Mouse (Mus musculus) left cerebral cortex, adult 8-10 months (tissue): ENCODE measurements at regions not wholly inside any gene's neighbourhood (a gene's known extent, or its start where the extent isn't known, plus 50 kb on each side); places are given as distances from the start of the nearest gene placed in this dataset.

ENCODE experiments used
- DNase-seq, 2 experiments: peaks; one replicate each; pipeline ENCODE4 v3.0.0; 2022; ENCODE audit warnings: low spot score in 2 of 2

DNA sequence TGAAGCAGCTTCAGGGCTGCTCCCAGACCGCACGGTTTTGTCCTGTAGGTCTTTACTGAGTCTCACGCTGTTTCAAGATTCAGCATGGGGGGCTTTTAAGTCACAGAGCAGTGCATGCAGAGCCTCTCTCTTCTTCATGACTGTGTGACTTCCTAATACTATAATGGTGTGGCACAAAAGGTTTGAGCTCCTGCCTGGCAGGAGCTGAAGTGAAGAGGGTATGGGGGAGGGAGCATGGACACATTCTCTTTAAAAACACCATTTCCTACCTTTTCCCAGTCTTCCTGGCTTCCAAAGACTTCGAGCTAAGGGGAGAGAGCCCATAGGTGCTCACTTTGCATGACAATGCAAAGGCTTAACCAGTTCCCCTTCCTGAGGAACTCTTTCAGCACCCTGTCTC is 934.9 kb upstream of the Gm5150 start:
- no peak for DNase-seq

DNA sequence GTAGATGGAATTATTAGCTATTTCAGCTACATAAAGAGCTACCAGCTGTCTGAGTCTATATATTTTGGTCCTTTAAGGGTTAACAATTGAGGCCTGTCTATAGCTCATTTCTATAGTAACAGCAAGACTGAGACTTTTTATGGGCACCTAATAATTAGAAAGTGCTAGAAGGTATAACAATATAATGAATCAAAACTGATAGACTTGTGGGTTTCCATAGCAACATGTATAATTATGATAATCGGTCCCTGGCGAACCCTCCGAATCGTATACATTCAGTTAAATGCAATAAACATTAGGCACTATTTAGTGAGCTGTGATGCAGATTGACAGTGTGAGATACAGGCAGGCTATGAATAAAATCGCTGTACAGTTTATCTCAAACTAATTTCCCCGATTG is 933.3 kb upstream of the Gm5150 start:
- no peak for DNase-seq

DNA sequence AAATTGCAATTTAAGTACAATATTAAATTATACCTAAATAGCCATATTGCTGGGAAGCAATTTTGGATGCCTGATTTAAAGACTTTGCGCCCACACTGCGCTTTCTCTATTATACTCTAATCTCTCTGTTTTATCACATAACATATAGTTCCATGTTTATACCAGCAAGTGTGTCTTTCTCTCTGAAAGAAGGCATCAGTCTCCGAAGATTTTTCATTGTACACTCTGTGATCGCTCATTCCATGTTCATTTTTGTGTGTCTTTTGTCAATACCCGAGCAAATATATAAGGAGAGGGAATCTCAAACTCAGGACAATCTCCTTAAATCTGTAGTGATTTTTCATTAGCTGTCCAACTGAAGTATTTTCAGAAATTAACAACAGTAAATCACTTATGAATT is 932.9 kb upstream of the Gm5150 start:
- DNase-seq: no peak

DNA sequence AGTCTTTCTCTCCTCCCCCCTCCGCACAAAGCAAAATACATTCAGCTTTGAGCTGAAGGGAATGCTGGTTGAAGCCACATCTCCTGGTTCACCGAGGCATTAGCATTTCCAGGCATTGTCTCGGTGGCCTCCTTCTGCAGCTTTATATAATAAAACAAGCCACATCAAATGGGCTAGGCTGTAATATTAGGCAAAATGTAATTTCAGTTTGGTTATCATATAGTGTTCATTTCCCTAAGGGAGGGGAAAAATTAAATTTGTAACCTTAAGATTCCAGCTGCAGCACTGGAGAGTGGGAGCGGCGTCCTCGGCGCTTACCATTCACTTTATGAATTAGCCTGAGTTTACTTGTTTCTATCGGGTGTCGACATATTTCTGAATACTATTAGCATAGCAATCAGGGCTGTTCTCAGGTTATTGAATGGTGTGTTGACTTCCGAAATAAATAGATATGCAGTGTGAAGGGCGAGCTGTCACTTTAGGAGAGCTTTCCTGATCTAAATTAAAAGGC is 932.3 kb upstream of the Gm5150 start:
- DNase-seq: no peak

DNA sequence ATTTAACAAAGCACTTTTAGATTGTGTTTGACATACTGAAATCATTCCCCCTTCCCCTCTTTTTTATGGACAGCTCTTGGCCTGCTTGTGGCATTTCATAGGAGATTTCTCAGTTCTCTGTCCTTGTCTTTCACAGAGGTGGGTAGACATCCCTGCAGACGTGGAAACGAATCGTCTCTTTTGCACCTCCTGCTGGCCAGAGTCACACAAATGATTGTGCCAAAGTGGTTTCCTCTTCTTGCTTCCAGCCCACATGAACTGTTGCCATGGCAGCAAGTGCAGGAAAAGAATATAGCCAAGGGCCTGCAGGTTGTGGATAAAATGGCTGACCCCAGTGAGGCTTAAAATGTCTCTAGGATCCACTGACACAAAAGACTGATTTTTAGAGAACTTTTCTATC is 924.1 kb upstream of the Gm5150 start:
- peak in 1 of 2 experiments; percentile 66 for DNase-seq

DNA sequence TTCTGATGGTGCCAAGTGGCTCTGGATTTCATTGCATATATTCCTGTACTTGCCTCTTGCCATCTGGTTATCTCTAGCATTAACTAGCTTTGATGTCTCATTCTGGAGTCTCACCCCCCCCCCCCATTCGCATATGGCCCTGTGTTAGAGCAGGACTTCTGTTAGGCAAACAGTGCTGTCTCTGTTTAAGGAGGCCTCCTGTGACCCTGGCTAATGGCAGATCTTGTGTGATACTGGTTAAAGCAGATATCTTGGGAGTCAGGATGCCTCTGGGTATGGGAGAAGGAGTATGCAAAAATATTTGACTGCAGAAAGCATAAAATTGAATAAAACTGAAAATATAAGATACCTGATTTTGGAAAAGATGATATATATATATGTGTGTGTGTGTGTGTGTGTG is 923.6 kb upstream of the Gm5150 start:
- DNase-seq: no peak

DNA sequence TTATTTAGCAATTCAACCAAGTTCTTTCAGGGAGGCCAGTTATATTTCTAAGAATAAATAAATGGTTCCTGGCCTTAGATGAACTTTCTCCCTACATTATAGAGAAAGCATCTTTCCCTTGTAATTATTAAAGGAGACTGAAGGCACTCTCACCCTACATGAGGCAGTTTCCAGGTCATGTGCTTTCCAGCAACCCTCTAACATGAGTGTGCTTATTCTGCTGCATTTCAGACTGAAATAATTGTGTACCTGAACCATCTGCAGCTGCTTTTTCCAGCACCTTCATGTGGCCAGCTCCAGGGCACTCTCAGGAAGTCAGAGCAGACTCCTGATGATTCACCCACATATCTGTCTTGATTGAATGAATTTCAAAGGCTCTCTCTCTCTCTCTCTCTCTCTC is 917.8 kb upstream of the Gm5150 start:
- DNase-seq: no peak

DNA sequence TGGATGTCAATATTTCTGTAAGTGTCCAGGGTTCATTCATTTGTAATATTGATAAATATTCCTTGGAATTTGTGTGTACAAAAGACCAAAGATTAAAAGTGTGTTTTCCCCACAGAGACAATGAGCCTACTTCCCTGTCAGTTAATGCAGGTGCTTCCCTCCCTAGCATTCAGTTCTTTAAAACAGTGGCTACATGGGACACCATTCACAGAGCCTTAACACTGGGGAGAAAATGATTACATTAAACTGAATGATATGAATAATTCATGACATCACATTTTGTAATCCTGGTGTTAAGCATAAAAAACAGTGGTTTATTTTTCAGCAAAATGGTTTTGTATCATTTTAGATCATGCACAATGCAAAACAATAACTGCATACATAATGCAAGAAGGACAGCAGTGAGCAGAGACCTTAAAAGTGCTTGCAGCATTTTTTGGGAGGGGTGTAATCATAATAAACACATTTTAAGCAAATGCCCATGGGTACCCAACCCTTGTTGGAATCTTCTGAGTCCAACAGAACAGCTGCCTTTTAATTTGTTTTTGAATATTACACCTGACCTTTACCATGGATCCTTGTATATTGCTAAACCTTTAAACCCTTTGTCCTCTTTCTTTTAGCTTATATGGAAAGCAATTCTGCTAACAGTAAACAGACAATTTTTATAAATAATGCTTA is 917.1 kb upstream of the Gm5150 start:
- DNase-seq: no peak

DNA sequence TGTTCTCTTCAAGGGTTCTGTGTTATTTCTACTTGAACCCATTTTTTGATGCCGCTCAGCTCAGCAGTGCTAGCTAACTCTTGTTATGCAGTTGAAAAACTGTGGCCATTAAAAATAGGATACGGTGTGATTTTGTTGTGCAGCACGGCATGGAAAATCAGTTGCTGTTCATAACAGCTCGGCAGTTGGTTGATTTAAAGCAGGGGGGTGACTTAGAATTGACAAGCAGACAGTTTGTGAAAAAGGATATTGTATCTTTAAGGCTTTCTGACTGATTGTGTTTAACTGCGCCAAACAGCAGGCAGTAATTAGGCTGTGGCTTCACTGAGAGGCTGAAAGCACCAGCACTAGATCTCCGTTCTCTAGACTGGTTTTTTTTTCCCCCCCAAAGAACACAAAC is 915.1 kb upstream of the Gm5150 start:
- DNase-seq: peak in 1 of 2 experiments; percentile 12

DNA sequence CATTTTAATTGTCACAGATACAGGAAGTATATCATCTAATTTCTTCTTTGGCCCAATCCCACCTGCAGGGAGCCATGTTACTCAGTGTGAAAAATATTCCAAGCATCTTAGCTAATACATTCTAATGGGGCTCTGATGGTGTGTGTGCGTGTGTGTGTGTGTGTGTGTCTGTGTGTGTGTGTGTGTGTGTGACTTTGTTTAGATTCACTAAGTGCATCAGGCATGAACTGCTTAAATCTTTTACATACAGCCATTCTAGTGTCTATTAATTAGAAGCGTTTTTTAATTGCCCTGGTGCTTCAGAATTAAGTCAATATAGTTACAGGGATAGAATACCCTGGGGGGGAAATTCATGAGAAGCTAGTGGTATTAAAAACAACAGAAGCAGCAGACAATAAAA is 912.1 kb upstream of the Gm5150 start:
- DNase-seq: no peak

DNA sequence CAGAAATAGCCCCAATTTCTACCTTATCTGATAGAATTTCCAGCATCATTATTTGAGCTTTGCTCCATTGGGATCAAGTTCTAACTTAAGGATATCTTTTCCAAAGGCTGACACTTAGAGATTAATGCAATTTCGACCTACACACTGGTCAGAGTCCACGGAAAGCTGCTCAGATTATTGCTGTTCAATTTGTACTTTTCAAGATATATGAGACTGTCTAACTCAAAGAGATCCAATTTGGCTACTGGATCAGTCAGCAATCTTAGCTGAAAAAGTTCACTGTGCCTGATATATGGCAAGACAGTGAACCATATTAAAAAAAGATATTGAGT is 909.8 kb upstream of the Gm5150 start:
- DNase-seq: no peak

DNA sequence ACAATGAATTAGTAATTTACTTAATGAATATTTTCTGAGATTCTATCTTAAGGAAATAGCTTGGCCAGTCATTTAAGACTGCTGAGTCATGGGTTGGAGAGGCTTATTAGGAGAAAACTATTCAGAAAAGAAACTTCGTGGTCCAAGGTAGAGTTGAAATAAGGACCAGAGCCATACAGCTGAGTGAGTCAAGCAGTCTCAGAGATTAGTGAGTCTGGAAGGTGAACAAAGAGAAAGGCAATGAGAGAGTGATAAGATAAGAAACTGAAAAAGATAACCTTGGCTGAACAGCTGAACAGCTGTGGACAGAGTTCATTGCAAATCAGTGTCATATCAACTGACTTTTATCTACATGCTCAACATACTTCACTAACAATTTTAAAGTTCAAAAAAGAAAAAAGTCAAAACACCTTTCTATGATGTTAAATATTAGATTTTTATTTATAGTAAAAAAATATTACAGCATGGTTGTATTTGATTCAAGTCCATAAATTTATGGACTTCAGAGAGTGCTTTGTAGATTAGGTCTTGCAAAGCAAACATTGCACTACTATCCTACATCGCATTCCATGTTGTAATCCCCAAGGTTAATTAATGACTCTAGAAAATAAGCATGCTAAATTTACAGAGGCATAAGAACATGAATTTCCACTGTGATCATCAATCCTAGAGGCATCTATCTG is 909.3 kb upstream of the Gm5150 start:
- DNase-seq: no peak

DNA sequence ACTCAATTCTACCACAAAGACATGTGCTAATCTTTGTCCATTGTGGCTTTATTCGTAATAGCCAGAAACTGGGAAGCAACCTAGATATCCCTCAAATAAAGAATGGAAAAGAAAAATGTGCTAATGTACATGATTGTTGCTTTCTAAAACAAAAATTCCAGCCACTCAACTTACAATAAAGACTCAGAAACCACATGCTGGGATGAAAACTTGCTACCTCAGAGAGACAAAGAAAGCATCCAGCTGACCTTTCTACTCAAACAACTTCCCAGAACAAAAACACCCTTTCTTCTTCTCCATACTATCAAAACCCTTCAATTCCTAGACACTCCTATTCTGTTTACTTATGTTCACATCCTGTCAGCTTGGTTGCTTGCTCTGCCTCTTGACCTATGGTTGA is 881.9 kb upstream of the Gm5150 start:
- DNase-seq: no peak

DNA sequence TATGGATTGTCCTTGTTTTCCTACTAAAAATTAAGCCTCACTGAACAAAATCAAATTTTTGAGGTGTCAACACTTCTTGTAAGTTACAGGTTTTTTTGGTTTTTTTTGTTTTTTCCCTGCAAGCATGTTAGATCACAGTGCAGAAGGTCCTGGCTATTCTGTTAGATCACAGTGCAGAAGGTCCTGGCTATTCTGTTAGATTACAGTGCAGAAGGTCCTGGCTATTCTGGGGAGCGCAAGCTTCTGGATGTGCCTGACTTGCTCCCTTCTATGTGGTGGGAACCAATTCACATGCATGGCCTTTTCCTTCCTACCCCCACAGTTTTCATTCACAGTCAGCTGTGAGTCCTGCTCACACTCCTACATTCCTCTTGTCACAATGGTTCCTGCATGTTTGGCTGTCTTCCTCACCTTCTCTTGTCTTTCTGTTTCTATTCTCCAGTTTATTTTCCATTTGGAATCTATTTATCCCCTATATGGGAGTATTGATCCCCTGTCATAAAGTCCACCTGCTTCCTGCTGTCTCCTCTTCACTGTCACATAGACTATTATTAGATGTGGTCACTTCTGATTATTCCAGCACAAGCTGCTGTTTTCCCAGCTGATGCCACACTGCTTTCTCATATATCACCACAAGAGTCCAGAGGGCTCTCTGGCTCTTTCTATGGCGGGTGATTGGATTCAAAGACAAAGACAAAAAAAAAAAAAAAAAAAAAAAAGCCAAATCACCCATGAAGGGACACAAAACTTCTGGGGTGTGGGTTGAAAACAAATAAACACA is 866.3 kb upstream of the Gm5150 start:
- peak in 1 of 2 experiments; percentile 21 for DNase-seq

DNA sequence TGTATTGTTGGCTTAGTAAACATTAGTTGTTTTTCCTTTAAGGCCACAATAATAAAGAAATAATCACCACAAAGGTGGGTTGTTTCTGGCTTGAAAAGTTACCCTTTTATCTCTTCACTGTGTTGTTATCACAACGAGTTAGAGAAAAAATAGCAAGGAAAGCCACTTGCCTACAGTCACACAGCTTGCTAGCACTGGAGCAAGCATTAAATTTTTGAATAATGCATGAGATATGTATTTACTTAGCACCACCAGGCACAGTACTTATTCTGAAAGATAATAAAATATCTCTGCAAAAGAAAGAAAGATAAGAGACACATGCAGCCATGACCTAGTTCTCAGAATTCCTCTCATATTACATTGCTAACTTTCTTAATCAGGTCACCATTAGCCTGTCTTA is 853.8 kb upstream of the Gm5150 start:
- no peak for DNase-seq

DNA sequence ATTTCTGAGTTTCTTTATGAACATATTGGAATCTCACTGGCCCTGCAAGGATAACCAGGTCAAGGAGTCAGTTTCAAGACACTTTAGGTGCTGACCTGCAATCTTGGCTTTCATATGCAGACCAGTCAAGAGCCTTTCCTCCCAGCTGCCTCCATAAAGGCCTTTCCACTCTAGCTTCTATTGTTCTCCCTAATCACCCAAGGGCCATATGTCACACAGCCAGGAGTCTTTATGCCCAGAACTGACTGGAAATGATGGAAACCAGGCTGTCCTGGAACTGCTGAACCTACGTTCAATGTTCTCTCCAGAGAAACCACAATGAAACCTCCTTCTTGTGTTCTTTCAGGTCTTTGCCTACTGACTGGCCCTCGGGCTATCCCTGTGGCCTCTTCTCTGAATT is 852.7 kb upstream of the Gm5150 start:
- no peak for DNase-seq

DNA sequence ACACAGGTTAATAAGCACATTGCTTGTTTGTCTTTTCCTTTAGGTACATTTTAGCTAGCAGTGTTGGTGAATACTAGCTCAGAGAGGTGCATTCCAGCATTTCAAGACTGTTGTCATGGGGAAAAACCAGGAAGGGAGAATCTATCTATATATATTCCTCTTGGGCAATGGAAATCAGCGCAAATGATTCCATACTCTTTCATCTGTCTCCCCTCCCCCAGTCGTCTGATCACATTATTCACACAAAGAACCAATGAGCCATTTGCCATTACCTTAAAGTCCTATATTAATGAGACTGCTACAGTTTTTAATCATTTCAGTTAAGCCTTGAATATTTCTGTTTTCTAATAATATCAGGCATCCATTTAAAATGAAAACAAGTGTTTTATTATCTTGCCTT is 849.0 kb upstream of the Gm5150 start:
- no peak for DNase-seq

DNA sequence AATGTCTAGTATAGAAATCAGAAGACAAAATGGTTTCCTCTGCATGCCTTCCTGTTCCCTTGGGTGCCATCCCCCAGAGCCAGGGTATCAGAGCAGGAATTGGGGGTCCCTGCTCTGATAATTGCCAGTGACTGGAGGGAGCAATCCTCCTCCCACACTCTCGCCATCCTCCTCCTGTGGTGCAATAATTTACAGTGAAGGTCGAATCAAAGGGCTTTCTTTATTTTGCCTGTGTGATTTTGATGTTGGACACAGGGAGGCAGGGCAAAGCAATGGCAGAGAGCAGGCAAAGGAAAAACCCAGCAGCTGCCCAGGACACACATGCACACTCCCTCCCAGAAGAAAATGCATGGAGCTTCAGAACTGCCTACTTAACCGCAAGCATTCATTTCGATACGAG is 847.8 kb upstream of the Gm5150 start:
- no peak for DNase-seq

DNA sequence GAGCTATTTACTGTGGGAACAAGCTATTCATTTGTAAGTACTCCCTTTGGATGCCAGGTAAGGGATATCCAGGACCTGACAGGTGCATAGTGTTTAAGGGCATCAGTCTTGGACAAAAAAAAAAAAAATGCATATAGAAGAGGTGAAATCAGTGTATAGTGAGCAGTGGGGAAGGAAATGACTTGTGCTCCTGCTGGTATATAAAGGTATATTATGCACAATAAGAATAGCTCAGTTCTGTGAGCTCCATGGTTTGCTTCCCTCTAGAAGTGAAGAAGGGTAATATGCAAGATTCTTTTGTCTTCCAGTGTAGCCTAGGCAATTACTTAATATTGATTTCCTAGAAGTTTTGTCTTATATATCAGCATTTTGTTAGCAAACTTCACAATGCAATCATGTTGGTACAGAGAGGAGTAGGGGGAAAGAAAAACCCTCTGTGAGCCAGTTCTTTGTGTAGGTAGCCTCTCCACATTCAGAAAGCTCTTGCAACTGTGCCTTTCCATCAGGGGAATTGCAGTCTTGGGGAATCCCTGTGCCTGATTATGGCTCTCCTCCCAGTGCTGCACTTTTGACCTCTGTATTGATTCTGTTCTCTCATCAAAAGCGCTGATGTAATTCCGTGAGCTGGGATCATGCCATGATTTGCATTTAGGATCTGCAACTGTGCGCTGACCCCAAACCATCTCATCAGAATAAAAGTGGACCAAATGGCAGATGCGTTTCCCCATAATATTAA is 840.7 kb upstream of the Gm5150 start:
- no peak for DNase-seq

DNA sequence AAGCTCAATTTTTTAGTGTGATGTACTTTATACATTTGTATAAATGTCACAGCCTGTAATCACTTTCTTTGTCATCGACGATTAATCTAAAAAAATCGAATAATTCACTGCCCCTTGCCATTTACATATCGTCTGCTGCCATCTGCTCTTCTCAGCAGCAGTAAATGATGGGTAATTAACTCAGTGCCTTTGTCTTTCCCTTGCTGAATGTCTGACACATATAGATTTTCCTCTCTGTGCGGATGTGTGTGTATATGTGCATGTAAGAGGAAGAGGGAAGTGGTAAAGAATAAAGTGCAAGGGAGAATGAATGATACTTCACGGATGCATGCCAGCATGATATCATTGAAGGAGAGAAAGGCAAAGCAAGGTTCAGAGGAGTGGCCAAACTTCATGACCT is 814.3 kb upstream of the Gm5150 start:
- no peak for DNase-seq

DNA sequence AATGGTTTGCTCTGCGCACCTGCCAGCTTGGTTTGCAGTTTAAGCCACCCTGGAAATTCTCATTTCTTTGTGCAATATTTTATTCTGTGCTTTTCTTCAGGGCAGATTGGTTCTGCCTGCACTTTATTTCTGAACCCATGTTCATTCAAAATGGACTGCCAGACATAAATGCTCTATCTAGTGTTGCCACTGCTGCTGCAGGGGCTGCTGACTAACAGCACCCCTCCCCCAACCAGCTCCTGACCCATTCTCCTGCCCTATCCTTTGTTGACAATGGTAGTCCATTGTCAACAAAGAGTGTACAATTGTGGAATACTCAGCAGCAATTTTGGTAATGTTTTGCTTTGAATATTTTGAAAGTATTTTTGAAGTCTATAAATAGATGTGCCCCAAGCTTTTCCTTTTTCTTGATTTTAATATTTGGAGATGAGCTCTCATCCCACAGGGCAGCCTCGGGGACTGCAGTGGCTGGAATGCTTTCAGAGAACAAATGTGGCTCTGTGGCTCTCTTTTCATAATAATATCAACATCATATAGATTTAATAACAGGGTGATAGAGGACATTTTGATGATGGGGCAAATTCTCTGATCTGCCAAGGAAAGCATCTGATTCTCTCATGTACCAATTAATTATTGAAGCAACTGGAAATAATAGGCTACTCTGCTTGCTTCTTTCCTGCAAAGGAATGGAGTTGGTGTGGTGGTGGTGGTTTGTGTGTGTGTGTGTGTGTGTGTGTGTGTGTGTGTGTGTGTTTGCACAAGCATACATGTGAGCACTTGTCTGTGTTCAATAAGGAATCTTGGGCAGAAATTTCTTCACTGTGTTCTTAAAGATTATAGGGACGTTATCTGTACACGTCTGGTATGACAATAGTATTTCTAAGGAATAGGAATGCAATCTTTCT is 813.2 kb upstream of the Gm5150 start:
- no peak for DNase-seq
